Mouse (Mus musculus) right cerebral cortex, postnatal 4 days (tissue): ENCODE measurements around the gene Agbl4.

Experiments used
- DNase-seq: peaks from one replicate; pipeline ENCODE4 v3.0.0-alpha.2; 2022

Agbl4 gene

DNA sequence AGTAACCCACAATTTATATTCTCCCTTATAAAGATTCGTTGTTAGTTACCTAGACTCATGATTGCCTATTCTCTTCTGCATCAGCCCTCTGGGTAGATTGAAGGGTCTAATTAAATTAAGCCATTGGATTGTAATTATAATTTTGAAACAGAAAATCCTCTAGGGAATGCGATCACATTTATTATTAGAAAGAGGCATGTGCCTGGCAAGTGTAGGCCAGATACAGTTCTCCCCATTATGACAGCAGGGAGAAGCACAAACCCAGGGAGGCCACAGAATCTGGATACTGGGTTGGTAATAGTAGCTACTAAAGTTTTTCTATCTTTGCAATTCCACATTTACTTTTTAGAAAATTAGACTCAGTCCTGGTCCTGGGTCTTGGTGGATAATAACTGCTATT lies 887.2 kb downstream of the Agbl4 start:
- DNase-seq: no peak

DNA sequence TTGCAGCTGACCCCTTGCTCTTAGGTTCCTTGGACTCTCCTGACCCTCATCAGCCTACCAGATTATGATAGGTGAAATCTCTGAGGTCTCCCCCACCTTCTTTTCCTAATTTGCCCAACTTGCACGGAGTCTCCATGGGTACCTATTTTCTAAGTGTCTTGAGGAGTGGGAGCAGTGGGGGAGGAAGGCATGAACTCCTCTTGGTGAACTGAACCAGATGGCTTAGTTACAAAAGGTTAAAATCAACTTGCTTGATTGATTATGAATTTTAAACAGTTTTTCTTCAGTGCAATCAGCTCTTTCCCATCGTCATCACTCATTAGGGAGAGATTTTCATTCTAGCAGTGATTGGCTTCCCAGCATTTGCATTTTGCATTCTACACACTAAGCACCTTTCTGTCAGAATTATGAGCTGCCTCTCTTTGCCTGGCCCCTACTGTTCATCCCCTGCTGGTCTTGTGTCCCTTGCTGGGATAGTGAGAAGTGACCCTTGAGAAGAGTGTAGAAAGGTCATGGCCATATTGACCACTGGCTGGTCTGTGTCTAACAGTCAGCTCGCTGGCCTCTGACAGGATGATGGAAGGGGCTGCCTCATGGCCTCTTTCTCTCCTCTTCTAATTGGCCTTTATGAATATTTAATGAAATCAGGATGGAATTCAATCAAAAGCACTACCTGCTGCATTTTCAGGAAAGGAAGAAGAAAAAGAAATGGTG lies 897.2 kb downstream of the Agbl4 start:
- DNase-seq: no peak

DNA sequence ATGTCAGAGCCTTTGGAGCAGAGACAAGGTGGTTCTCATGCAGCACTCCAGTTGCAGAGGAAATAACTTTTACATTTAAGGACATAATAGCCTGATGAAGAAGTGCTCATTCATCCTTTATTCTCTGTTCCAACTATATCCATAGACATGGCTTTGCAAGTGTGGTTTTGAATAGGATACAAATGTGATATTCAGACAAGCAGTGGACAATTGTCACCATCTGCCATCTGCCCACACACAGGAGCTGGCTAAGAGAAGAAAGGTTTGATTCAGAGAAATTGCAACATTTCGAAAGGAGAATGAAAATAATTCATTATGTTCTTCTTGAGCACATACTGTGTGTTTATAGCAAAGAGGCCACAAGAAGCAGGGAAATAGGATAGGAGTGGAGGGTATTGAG lies 909.1 kb downstream of the Agbl4 start:
- DNase-seq: no peak

DNA sequence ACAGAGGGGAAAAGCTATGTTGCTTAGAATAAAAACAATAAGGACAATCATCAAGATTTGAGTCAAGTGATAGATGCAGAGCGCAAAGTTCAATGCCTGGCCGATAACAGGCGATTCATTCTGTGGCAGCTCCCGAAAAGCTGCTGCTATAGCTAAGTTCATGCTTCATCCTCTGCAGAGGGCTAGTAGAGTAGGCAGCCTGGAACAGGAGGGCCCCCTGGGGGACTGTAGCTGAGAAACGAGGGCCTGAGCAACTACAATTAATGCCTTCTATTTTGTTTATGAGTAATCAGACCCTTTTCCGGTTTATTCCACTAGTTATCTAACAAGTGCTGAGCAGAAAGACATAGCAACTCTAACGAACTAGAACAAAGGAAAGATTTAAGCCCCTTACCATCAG lies 909.7 kb downstream of the Agbl4 start:
- DNase-seq: no peak

DNA sequence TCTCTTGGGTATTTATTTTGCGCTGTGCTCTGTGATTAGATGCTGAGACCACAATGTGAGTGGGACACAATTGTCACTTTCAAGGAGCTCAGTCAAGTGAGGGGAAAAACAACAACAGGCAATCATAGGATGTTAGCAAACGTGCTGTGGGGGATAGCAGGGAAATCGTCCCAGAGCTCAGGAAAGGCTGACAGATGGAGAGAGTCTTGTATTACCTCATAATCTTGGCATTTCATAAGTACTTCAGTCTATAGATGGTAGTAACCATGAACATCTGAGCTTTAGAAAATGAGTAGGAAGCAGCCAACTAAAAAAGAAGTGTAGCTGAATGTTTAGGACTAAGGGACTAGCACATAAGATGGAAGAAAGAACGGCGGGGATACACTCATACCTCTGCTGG lies 910.2 kb downstream of the Agbl4 start:
- DNase-seq: no peak

DNA sequence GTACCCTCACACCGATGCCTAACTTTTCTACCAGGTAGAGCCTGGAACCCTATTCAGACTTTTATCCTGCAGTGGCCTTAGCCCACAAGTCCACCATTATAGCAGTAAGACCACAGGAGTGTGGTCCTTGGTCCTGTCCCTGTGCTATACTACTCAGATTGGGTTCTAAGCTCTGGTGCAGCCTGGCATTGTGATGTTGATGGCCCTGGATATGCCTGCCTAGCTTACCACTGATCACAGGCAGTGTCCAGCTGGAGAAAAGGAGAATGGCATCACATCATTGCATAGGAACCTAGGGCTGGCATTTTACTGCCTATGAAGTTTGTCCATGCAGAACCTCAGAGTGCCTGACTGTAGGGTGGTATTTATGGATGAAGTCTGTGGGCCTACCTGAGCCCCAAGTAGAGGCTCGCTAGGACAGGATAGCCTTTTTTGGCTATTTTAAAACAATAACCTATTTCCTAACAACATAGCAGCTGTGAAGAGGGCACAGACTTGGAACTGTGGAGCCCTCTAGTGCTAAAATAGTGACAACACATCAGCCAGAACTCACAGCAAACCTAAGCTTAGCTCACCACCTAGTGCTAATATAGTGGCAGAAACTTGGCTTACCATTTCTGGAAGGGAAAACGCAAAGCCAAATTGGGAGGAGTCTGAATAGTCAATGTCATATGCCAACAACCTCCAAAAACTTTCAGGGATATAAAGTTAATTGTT lies 911.3 kb downstream of the Agbl4 start:
- no peak for DNase-seq

DNA sequence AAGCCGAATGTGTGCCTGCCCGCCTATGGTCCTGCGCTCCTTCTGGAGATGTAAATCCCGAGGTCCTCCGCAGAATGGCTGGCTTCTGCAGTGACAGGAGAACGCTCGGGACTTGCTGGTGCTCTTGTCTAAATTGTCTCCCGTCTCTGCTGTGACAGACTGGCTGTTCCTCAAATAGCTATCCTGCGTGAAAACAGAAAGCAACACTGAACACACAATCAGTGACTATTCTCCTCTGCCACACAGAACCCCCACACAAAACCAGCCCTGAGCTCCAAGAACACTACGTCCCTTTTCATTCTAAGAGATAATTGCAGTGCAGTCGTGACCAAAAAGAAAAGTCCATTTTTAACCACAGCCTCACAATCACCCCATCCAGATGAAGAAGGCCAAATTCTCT lies 929.6 kb downstream of the Agbl4 start:
- peak; percentile 21 for DNase-seq

DNA sequence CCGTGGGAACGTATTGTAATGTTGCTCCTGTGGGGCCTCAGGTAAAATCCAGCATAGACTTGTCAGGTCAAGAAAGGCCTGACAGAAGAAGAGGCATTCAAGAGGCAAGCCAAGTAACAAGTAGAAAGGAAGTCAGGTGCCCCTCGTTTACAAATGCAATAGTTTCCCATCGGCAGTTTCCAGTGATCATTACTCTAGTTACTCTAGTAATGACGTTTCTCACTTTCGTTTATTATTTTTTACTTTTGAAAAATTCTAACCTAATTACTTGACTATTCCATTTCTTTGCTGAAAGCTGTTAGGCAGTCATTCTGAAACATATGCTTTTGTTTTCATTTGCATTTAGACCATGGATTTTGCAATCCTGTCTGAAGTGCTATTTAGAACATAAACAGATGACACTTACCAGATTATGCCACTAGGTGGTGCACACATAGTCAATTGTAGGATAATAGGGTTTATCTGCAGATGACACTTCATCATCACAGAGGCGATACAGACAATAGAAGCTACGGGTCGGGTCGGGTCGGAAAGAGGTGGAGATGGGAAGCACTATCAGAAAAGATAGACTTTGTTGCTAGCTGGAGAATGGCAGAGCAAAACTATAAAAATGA lies 930.4 kb downstream of the Agbl4 start:
- no peak for DNase-seq

DNA sequence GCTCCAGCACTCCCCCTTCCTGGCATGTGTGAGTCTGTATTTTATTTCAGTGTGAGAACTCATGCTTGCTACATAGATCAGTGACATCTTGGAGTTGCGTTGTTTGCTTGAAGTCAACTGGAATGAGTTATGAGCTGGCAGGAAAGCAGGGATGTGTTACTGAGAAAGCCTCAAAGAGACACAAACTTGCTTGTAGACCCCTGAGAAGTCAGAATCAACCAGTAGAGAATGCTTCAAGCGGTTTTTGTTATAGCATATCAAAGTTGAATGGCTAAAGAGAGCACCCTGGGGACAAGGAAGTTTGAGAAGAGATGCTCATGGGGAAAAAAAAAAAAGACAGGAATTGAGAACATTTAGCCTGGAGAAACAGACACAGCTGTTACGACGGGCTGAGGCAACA lies 932.0 kb downstream of the Agbl4 start:
- DNase-seq: no peak

DNA sequence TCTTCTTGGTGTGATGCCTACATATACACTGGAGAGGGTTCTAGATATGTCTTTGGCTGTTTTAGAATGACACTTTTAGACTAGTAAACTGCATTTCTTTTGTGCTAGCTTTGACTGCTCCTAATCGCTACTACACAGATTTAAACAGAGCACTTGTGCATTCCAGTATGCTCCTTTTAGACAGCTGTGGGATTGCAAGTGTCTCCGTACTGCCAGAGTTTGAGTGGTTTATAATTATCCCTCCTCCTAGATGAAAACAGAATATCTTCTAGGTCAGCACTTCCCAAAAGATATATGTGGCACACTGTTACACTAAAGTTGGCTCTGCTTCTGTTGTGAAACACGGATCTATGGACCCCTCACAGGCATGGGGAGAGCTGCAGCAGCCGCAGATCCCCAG lies 935.4 kb downstream of the Agbl4 start:
- DNase-seq: no peak

DNA sequence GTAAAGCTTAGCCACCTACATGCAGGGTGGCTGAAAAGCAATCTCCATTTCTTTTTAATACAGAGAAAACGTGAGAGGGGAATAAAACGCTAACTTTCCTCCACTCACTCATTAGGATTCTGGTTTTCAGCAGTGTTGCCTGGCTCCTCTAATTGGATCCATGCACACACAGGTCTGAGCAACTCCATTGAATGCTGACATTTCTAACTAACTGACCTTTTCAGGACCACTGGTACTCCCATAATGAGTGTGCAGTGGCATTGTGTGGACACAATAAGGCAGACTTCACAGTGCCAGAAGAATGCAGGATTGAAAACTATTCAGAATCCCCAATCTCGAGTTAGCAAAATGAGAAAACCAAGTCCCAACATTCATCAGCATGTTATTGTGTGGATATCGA lies 952.5 kb downstream of the Agbl4 start:
- DNase-seq: no peak

DNA sequence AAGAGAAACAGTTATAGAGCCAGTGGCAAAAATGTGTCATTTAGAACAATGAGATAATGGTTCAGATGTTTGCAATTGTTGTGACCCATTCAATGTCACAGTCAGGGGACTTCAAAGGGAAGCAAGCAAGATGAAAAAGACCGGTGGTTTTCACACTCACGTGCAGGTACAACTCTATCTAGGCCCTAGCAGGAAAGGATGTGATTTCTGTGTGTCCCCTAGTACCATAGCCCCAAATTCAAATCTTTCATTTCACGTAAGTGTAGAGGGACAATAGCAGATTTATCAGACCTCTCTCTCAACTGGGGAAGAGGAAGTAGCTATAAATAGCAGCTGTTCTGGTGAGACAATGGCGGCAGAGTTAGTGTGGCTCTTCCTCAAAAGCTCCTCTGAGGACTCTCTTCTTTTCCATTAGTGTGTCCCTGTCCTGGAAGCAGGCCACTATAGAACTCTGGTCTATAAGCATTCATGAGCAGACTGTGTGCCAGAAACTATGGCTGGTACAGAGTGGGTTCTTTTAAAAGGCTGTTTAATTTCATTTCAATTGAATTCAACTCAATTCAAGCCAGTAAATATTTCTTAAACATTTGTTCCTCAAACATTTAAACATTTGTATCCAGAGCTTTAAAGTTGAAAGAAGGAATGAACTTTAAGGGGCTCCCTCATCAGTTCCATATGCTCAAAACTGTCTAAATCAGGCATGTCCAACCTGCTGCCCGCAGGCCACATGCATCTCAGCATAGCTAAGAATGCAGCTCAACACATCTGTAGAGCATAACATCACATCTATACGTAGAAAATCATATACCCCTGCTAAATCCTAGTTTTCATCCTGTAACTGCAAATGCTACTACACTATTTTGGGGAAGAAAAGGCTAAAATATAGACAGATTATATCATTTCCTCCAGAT lies 953.4 kb downstream of the Agbl4 start:
- DNase-seq: no peak

DNA sequence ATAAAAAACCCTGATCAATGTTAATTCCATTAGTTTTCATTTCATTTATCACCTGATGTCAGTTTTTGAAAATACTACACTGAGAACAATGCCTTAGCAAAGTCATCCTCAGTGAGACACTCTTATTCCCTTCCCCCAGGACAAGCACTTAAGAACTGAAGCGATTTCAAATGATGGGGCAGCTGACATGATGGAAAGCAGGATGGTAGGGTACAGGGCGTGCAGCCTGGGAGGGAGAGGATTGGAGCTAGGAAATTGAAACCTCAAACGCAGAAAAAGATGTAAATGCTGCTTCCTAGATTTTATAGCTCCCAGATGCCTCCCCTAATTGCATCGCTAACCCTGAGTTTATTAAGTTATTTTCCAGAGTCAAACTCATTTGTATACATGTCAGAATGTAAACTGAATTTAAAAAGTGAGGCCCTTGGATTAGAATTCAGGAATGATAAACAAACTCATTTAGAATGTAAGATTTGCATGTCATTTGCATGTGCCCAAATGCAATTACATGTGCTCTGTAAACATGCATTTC lies 959.2 kb downstream of the Agbl4 start:
- no peak for DNase-seq

DNA sequence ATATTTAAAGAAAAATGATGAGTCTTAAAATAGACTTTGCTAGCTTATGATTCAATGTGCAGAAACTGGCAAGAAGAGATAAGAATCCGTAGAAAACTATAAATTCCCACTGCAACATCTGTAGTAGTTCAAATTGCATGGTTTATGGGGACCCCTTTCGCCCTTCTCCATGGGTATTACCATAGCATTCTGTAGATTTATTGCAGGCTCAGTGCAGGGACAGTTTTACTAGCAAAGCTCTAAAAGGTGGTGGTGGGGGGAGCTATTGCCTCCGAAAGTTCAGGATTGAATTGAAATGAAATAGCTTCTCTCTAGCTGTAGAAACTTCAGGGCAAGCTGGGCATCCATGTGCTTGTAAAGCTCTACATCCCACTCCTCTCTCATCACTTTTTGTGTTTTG lies 959.7 kb downstream of the Agbl4 start:
- no peak for DNase-seq

DNA sequence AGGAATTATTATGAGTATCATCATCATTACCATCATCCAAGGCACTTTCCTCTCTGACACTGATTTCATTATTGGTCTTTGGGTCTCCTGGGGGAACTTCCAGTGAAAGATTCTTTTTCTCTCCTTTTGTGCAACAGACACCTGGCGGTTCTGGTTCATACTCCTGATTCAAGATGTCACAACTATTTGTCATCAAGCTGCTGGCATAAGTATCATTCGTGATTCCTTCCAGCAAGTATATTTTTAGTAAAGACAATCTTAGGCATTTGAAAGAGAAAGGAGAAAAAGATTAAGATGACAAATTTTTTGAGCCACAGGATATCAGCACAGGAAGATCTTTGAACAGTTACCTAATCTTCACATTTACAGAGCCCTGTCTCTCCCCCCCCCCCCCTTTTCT lies 966.7 kb downstream of the Agbl4 start:
- DNase-seq: no peak

DNA sequence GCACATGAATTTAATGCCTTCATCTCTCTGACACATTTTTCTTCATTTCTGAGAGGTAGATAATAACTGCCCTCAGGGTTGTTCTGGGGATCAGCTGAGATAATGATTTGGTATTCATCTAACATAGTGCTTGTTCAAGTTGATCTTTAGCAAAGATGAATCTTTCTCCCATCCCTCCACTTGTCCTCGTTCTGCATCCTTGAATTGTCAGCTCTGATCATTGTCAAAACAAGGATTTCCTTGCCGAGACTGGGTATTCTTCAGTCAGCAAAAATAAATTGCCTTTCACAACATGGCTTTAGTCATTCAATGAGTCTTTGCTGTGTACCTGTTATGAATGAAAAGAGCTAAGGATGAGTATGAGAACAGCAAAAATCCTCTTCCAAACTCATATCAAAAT lies 970.3 kb downstream of the Agbl4 start:
- DNase-seq: no peak

DNA sequence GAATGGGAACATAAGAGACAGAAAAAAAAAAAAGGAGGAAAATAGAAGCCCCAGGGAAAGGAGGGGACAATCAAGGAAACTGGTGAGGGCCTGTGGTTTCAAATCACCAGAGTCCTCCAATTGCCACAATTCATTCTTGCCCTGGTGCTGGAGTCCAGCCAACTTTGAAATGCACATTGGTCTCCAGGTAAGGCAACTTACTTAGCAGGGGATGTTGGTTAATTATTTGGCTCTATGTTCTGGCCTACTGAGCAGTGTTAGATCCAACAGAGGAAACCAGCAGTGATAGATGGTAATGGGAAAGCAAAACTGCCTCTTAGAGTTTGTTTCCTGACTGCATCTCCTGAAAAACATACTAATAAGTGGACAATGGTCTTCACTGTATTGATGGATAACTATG lies 979.7 kb downstream of the Agbl4 start:
- no peak for DNase-seq

DNA sequence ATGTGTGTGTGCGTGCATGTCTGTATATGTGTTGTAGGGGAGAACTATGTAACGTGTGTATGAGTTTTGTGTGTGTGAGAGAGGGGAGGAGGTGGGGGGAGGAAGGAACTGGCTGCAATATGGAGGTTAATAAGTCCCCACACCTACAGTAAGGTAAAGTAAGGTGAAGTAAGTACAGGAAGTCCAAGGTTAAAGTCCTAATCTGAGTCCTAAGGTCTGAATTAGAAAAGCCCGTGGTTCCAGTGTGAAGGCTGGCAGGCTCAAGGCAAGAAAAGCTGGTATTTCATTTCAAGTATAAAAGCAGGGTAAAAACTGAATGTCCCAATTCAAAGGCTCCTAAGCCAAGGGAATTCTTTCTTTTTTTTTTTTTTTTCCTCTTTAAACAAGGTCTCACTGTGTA lies 980.6 kb downstream of the Agbl4 start:
- DNase-seq: no peak

DNA sequence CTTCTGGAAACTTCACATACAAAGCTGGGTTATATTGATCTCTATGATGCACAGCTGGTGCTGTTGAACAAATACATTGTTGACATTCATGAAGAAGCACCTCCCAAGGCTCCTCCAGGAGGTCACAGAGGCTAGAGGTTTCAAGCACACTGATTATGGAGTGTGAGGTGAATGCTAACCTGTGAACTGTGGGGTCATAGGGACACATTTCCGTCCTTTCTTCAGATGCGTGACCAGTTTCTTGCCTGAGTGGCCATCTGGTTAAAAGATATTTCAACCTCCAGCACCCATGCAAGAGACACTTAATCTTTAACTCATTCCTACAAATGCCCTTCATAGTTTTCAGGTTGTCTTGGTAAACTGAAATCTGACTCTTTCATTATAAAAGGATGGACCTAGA lies 985.6 kb downstream of the Agbl4 start:
- no peak for DNase-seq

DNA sequence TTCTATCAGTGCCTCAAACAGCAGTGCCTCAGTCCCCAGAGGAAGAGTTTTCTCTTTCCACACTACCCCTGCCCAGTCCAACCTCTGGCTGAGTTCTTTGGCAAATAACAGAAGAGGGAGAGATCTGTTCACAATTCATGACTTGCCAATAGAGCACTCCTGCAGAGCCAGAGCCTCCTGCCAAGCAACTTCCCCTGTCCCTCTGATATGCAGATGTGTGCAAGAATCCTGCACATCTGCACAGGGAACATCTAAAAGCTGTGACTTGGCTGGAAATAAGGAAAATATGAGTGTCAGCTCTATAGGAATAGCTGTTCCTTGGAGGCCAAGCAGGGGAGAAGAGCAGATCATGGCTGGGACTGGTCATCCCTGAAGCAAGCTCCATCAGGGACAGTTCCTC lies 993.3 kb downstream of the Agbl4 start:
- no peak for DNase-seq

DNA sequence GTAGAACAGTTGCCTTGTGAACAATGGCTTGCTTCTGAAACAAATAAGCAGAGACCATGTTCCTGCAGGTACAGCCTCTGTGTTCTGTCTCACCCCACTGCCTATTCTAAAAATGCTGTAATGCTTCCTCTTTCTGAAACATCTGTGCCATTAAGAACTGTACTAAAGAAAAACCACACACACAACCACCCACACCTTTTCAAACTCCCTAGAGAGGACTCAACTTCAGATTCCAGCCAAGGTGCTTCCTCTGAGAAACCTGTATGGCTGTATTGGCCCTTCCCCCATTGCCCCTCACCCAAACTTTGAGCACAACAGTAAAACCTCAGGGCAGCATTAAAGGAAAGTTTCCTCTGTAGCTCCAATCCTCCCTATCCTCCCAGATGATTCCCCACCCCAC lies 1002.3 kb downstream of the Agbl4 start:
- no peak for DNase-seq

DNA sequence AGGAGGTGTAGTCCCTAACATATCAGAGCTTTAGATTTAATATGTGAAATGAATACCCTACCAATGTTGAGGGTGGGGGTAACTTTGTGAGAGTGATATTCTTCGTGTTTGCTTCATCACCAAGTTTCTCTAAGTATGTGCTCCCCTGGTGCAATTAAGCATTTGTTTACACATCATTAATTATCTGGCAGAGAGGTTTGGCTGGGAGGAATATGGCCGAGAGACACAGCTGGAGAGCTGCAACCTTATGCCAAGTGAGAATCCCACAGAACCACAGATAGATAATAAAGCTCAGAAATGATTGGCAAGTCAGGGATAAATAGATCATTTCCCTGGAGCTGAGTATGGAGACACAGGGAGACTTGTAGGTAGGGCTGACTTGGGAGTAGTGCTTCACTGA lies 1003.2 kb downstream of the Agbl4 start:
- DNase-seq: no peak

DNA sequence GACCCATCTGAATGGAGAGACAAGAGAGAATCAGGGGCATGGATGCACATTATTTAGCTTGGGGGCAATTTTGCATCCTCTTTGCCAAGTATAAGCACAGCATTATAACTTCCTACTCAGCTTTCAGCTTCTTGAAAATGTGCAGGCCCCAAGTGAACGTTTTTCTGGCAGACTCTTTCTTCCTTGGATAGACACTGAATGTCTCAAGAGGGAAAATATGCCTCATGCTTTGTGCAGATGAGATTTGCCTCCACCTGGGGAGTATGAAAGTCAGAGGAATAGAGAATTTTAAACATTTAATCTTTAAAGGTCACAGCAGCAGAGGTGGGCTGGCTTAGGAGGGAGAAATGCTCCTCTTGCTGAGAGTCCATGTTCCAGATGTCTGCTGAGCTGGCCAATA lies 1005.8 kb downstream of the Agbl4 start:
- DNase-seq: no peak
